18 mouse cellular contexts compared by ENCODE assay signal in genomic region chr3:9617101-9617500, GRCm38 (mm10). TPM values are rescaled to one million over a fixed set of nuclear protein-coding genes. Genes with fewer than 3 reads are reported as not detected.
DNase-seq lines count a peak whose midpoint lies in the region; ATAC-seq and TF ChIP-seq lines count a peak whose summit lies in the region.
"Had no signal": no experiment of that assay in that cellular context is flagged by ENCODE, and none has a peak within 500 bp of the region (broad histone marks: within the 10 kb centered on the region; RNA-seq: fewer than 3 reads in every experiment).

No protein-coding gene starts in this region.

- no peak for ATAC-seq in liver, postnatal 0 days
- no peak for ATAC-seq in liver, embryonic 12.5 days
- ATAC-seq in embryonic facial prominence, embryonic 12.5 days (ENCODE audit: insufficient number of reproducible peaks, insufficient read depth, low FRiP score, low TSS enrichment) = peak; percentile 69; the same call in 1 of the 2 replicates
- peak; percentile 82; the same call in 1 of the 2 replicates for ATAC-seq in limb, embryonic 13.5 days (ENCODE audit: low FRiP score, low read depth)
- ATAC-seq: intestine, embryonic 16.5 days had no signal

- intact Hi-C loops in left cerebral cortex, postnatal 14 days (cut with DNase I) = loop anchor here (5.0 kb wide), 1 partner anchor 85 kb away; no protein-coding TSS in a partner anchor

- H3K9me3 ChIP-seq in liver, postnatal 0 days (ENCODE audit: low read length) = no peaks in the 10 kb centered on the region
- no peaks in the 10 kb centered on the region for H3K9me3 ChIP-seq in liver, embryonic 12.5 days (replicated peaks)
- no peaks in the 10 kb centered on the region for H3K9me3 ChIP-seq in embryonic facial prominence, embryonic 12.5 days
- H3K9me3 ChIP-seq in limb, embryonic 13.5 days = no peaks in the 10 kb centered on the region
- H3K9me3 ChIP-seq: forebrain, embryonic 10.5 days; heart, embryonic 10.5 days; hindbrain, embryonic 13.5 days; megakaryocyte, embryonic 14.5 days had no signal

- WGBS in liver, postnatal 0 days (ENCODE audit: insufficient replicate concordance) = 77% methylated on average over 9 of the region's 9 CpGs
- WGBS in liver, embryonic 12.5 days (ENCODE audit: insufficient replicate concordance) = 70% methylated on average over 9 of the region's 9 CpGs
- WGBS in embryonic facial prominence, embryonic 12.5 days = 31% methylated on average over 9 of the region's 9 CpGs
- 22% methylated on average over 9 of the region's 9 CpGs for WGBS in limb, embryonic 13.5 days

- H3K36me3 ChIP-seq in liver, postnatal 0 days (replicated peaks; ENCODE audit: insufficient read depth, low read length) = no peaks in the 10 kb centered on the region
- H3K36me3 ChIP-seq in liver, embryonic 12.5 days = no peaks in the 10 kb centered on the region
- no peaks in the 10 kb centered on the region for H3K36me3 ChIP-seq in embryonic facial prominence, embryonic 12.5 days
- no peaks in the 10 kb centered on the region for H3K36me3 ChIP-seq in limb, embryonic 13.5 days
- H3K36me3 ChIP-seq: forebrain, embryonic 10.5 days; heart, embryonic 10.5 days; hindbrain, embryonic 13.5 days had no signal

- no peaks in the 10 kb centered on the region for H3K4me1 ChIP-seq in liver, postnatal 0 days (ENCODE audit: insufficient read depth)
- peaks cover 34% of the 10 kb centered on the region for H3K4me1 ChIP-seq in liver, embryonic 12.5 days
- H3K4me1 ChIP-seq in embryonic facial prominence, embryonic 12.5 days = peaks cover 16% of the 10 kb centered on the region
- H3K4me1 ChIP-seq in limb, embryonic 13.5 days = peaks cover 37% of the 10 kb centered on the region

- no peak for TF ChIP-seq EP300 in liver, postnatal 0 days (IDR thresholded peaks at IDR 0.05; ENCODE audit: low read depth)

- no peak overlapping the region for H3K27ac ChIP-seq in liver, postnatal 0 days (ENCODE audit: low read depth)
- no peak overlapping the region for H3K27ac ChIP-seq in liver, embryonic 12.5 days
- no peak overlapping the region for H3K27ac ChIP-seq in embryonic facial prominence, embryonic 12.5 days
- no peak overlapping the region for H3K27ac ChIP-seq in limb, embryonic 13.5 days
- H3K27ac ChIP-seq: forebrain, embryonic 10.5 days; heart, embryonic 10.5 days; hindbrain, embryonic 13.5 days had no signal

- DNase-seq in embryo, embryonic 10.5 days (ENCODE audit: low spot score) = peak; percentile 22
- no peak for DNase-seq in embryo, embryonic 10 days (ENCODE audit: low spot score)
- DNase-seq in liver, postnatal 0 days = no peak
- no peak for DNase-seq in MN1 (ENCODE audit: low spot score)
- DNase-seq in left cerebral cortex, postnatal 14 days (ENCODE audit: low spot score in 2 of 2) = no peak
- DNase-seq: adrenal gland, postnatal 25 days; cerebellum, adult 8-10 months; heart, postnatal 10 days; kidney, postnatal 4 days; thymus, adult 18-20 months had no signal

- no peak overlapping the region for H3K4me2 ChIP-seq in liver, postnatal 0 days (ENCODE audit: low read depth, low read length)
- no peak overlapping the region for H3K4me2 ChIP-seq in liver, embryonic 12.5 days
- no peak overlapping the region for H3K4me2 ChIP-seq in embryonic facial prominence, embryonic 12.5 days (replicated peaks)
- no peak overlapping the region for H3K4me2 ChIP-seq in limb, embryonic 13.5 days (replicated peaks)
- H3K4me2 ChIP-seq: hindbrain, embryonic 13.5 days had no signal

- TF ChIP-seq CTCF in liver, postnatal 0 days (IDR thresholded peaks at IDR 0.05; ENCODE audit: low read depth) = 0 out of 2 replicates have a peak, but pooled peaks have one; percentile 18

- no peak overlapping the region for H3K9ac ChIP-seq in liver, postnatal 0 days (replicated peaks)
- H3K9ac ChIP-seq in liver, embryonic 12.5 days = no peak overlapping the region
- no peak overlapping the region for H3K9ac ChIP-seq in embryonic facial prominence, embryonic 12.5 days
- no peak overlapping the region for H3K9ac ChIP-seq in limb, embryonic 13.5 days
- H3K9ac ChIP-seq: hindbrain, embryonic 13.5 days had no signal

- H3K4me3 ChIP-seq in liver, postnatal 0 days (ENCODE audit: low read depth, low read length) = no peak overlapping the region
- H3K4me3 ChIP-seq in liver, embryonic 12.5 days = no peak overlapping the region
- no peak overlapping the region for H3K4me3 ChIP-seq in embryonic facial prominence, embryonic 12.5 days
- H3K4me3 ChIP-seq in limb, embryonic 13.5 days = no peak overlapping the region
- H3K4me3 ChIP-seq: forebrain, embryonic 10.5 days; heart, embryonic 10.5 days; hindbrain, embryonic 13.5 days; megakaryocyte, embryonic 14.5 days had no signal

- no peaks in the 10 kb centered on the region for H3K27me3 ChIP-seq in liver, postnatal 0 days (ENCODE audit: insufficient read depth, low read length)
- peaks cover 8% of the 10 kb centered on the region for H3K27me3 ChIP-seq in liver, embryonic 12.5 days (replicated peaks)
- H3K27me3 ChIP-seq in embryonic facial prominence, embryonic 12.5 days = 0 out of 2 replicates have a peak, but pooled peaks cover 3% of the 10 kb centered on the region
- no peaks in the 10 kb centered on the region for H3K27me3 ChIP-seq in limb, embryonic 13.5 days

RNA-seq across cellular contexts. Expression of gene Zfp704, which starts 7.2 kb away (rescaled TPM):
- 0.94 and 0.95 TPM in 2 replicates for polyA plus RNA-seq in liver, postnatal 0 days (2015; fragmentation: Nextera tagmentation; extraction: Ambion mirVana)
- polyA plus RNA-seq in liver, embryonic 12.5 days (2016; fragmentation: Nextera tagmentation; extraction: Ambion mirVana) = 1.8 and 2.2 TPM in 2 replicates
- 8.8 and 9.3 TPM in 2 replicates for polyA plus RNA-seq in embryonic facial prominence, embryonic 12.5 days (2016; fragmentation: Nextera tagmentation; extraction: Ambion mirVana)
- polyA plus RNA-seq in limb, embryonic 13.5 days (2015; fragmentation: Nextera tagmentation; extraction: Ambion mirVana) = 11.1 and 11.9 TPM in 2 replicates
- 10 to 100 TPM; 36.2 to 38.4 TPM for total RNA-seq in left cerebral cortex, postnatal 14 days (2021)

Comparison
In these comparisons a context has a peak if more than half of its experiments do, and no peak if none do; other contexts are left out.
1. ATAC-seq: peak in embryonic facial prominence, embryonic 12.5 days (single experiment) and limb, embryonic 13.5 days (single experiment); none in liver, postnatal 0 days (single experiment) and liver, embryonic 12.5 days (single experiment).